Mouse (Mus musculus): ENCODE data around the gene Jph2.

The Jph2 gene

DNA sequence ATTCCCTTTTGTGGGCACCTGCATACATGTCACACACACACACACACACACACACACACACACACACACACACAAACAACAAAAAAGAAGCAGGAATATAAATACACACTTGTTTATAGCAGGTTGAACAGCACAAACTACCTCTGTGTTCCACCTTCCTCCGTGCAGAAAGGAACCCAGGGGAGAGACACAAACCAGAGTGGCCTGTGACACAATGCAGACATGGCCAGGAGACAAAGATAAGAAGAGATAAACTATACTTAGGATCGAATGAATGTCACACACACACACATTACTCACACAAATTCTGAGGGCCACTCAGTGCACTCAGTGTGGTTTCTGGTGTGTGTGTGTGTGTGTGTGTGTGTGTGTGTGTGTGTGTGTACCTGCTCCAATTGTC is 38.5 kb downstream of the Jph2 start:
- DNase-seq, result no peak

- no peak for DNase-seq
Measured at GRCm38 (mm10) chr2:163358662-163359061, 39.1 kb downstream of the Jph2 start.

DNA sequence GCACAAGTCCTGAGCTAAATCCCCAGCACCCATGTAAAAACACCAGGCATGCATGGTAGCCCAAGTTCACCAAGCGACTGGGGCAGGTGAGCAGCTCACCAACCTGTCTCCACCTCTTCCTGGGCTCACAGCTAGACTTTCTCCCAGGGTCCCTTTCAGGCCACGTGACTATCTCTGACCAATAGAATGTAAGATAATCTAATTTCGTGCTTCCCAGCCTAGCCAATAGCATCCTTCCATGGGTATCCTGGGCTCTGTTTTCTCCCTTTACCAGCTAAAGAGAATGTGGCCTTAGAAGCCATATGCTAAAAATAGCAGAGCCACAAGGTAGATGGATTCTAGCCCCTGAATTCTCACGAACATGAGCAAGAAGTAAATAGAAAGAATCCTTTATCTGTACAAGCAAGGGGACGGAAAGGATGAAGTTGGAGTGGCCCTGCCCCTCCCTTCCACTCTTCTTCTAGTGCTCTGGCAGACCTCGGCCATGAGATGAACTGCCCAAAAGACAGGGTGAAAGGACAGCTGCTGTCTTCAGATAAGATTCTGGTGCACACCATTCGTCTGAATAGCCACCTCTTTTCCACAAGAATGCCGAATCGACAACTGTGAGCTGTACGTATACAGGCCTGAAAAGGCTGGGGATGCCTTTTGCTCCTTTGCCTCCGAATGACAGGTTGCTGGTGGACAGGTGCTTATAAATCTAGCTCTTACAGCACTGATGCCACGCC is 41.5 kb downstream of the Jph2 start:
- no peak for DNase-seq

DNA sequence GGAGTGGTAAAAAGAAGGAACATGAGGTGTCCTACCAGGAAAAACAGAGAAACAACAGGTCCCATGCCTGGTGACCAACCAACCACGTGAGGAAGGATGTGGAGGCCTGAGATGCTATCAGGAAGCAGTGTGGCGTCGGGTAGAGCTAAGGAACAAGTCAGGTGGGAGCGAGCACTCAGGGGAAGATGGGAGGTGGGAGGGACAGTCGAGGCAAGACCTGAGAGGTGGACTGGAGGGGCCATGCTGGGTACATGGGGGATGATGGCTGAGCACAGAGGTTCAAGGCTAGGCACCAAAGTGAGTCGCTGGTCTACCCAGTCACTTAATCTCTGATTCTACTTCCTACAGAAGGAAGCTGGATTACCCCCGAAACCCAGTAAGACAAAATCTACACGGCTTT is 42.1 kb downstream of the Jph2 start:
- no peak for DNase-seq

GRCm38 (mm10) chr2:163353731-163354130 is 44.1 kb downstream of the Jph2 start:
- no peak for DNase-seq

DNA sequence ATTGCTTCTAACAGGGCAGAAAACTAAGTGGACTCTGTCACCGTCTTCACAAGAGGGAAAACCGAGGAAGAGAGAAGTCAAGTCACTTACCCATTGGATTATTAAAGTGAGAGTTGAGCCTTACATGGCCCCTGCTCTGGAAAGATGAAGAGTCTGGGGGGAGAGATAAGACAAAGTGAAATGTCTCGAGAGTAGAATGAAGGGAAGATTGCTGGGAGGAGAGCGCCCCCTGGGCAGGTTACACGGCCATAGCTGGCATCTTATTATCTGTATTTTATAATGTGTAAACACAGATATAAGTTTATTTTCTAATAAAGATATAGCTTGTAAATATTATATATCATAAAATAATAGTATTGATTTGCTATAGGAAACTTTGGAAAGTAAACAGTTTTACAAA is 47.4 kb downstream of the Jph2 start:
- DNase-seq, result no peak

- DNase-seq, result peak; percentile 23
Measured at GRCm38 (mm10) chr2:163349411-163349810, 48.4 kb downstream of the Jph2 start.

DNA sequence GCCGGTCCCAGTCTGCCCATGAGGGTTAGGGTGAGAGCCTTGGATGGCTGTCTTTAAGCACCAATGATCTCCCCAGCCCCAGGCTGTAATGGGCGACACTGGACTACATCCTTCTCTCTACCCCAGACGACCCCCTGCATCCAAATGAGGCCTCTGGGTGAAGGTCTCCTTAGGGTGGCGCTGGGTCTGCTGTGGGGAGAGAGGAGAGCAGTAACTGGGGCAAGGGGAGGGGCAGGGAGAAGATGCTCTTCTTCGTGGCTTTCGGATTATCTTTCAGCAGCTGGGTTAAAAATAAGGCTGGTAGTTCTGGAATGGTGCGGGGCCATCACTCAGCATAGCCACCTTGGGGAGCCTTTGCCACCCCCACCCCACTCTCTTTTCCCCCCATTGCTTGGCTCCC is 49.1 kb downstream of the Jph2 start:
- DNase-seq, result no peak

GRCm38 (mm10) chr2:163347517-163348184 is 50.1 kb downstream of the Jph2 start:
- DNase-seq, result no peak

DNA sequence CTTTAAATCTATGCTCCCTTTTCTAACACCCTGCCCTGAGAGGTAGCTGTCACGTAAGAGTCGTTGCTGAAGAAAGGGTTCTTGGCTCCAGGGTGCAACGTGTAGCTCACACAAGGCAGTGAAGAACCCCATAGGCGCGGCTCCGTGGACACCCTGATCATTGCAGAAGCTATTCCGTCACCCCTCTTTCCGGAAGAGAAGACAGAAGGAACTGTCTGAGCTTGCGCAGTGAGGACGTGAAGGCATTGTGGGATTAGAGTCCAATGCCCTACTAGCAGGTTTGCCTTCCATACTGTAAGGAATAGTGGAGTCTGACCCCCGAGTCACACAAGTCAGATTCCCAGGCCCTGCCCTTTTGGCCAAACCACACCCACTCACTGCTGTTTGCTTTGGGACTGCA is 51.3 kb downstream of the Jph2 start:
- no peak for DNase-seq

DNA sequence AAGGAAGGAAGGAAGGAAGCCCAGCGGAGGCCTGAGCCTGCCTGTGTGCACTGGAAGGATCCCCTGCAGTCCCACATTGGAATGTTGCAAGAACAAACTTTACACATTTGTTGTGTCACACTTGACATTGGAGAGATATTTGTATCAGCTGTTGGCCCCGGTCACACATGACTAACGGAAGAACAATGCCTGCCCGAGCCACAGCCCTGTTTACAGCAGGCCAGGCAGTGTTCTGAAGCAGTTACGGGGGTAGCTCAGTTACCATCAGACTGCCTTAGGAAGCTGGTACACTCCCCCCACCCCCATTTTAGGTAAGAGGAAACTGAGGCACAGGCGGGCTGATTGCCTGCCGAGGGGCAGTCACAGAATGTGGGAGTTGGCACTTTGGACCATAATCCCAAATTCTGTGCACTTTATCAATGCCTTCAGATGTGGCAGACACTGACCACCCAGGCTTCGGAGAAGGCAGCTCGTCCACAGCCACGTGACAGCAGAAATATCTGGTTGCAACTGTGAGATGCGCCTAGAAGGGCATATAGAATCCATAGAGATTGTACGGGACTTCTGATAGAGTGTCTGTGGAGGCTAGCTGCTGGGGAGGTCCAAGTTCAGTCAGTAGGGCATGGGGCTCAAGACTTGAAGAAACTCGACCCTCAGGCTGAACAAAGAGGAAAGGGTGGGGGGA is 52.7 kb downstream of the Jph2 start:
- no peak for DNase-seq

DNA sequence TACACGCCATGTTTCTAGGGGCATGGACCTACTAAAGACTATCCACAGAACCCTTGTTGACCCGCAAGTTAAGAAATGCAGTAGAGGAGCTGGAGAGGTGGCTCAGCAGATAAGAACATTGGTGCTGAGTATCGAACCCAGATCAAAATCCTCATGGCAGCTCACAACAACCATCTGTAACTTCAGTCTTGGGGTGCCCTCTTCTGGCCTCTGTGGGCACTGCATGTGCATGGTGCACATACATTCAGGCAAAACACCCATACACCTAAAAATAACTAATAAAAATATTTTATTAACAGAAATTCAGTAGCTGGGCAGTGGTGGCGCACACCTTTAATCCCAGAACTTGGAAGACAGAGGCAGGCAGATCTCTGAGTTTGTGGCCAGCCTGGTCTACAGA is 54.1 kb downstream of the Jph2 start:
- peak; percentile 55 for DNase-seq

- DNase-seq, result peak; percentile 79
Measured at GRCm38 (mm10) chr2:163340263-163340662, 57.5 kb downstream of the Jph2 start.

DNA sequence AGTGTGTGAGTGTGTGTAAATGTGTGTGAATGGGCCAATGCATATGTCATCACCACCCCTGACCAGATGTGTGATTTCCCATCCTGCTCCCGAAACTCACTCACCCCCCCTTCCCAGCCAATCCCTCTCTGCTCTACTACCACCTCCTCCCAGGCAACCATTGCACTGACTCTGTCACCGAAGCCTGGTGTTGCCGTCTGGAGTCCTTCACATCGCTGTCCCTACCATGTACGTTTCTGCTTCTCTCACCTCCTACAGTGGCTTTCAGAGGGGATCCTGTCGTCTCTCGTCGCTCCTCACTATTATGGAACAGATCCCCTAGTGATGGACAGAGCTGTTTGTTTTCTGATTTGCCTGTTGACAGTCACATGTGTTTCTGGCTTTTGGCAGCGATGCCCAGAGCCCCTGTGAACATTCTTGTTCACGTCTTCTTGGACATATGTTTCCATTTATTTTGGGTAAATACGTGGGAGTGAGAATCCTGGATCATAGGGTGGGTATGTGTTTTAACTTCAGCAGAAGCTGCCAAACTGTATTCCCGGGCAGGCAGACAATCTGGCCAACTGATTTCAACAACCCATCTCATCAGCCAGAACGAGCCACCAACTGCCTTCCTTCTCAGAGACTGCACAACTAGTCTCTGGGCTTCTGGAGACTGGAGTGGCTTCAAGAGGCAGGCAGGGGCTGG is 65.3 kb downstream of the Jph2 start:
- DNase-seq, result peak; percentile 32

DNA sequence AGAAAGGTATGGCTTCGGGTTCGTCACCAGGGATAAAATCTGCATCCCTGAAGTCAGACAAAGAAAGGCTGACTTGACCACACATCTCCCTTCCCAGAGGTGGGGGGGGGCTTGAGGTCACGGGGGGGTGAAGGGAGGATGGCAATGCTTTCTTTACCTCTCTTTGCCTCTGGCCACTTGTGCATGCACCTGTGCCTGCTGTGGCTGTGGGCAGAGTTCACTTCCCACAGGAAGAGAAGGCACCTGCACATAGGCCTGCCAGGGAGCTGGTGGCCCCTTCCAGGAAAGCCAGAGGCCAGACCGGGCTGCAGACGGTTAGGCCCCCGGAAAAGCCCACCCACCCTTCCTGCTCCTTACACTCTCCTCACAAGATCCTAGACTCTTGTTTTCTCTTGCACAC is 66.4 kb downstream of the Jph2 start:
- DNase-seq, result no peak

- DNase-seq, result no peak
Measured at GRCm38 (mm10) chr2:163330742-163331141, 67.1 kb downstream of the Jph2 start.

DNA sequence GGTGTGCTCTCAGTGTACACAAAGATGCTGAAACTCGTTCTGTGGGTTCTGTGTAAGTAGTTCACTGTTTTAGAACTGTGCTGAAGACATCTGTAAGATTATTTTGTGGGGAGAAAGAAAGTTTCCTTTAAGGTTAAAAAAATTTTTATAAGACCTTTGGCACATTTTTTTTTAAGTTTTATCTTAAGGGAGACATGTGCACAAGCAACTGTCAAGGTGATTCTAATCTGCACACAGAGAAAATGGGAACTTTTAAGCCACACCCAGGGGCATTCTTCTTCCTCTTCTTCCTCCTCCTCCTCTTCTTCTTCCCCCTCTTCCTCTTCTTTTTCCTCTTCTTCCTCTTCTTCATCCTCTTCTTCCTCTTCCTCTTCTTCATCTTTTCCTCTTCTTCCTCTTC is 74.6 kb downstream of the Jph2 start:
- no peak for DNase-seq

DNA sequence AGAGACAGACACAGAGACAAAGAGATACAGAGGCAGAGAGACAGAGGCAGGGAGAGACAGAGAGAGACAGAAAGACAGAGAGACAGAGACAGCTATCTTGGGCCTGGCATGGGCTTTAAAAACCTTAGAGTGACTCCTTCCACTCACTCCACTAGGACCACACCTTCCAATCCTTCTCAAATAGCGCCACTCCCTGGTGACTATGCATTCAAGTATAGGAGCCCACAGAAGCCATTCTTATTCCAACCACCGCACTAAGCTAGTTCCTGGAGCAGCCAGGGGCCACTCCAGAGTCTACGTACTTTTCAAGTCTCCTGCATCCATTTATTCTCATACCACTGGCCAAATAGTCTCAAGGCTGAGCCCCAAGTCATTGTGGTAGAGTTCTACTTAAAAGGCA is 79.0 kb downstream of the Jph2 start:
- no peak for DNase-seq

GRCm38 (mm10) chr2:163317281-163317680 is 80.5 kb downstream of the Jph2 start:
- DNase-seq, result no peak

DNA sequence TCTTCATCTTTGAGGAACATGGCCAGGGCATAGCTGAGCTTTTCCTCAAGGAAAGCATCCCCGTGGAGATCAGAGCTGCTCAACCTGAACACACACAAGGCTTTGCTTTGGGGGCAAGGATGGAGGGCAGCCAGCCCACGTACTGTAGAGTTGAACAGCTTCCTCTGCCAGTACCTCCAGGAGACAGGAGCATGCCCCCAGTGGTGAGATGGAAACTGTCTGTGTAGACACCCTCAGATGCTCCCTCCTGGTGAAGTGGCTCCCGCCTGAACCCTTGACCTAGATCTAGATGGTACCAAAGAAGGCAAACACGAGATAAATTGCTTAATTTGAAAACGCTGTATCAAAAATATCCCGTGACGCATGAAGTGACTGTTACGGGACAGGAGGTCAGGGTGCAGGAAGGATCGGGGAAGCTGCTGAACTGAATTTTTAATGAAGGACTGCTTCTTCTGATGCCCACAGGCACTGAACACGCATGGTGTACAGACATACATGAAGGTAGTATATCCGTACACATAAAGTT is 87.6 kb downstream of the Jph2 start:
- DNase-seq, result no peak

- no peak for DNase-seq
Measured at GRCm38 (mm10) chr2:163309376-163309775, 88.4 kb downstream of the Jph2 start.

DNA sequence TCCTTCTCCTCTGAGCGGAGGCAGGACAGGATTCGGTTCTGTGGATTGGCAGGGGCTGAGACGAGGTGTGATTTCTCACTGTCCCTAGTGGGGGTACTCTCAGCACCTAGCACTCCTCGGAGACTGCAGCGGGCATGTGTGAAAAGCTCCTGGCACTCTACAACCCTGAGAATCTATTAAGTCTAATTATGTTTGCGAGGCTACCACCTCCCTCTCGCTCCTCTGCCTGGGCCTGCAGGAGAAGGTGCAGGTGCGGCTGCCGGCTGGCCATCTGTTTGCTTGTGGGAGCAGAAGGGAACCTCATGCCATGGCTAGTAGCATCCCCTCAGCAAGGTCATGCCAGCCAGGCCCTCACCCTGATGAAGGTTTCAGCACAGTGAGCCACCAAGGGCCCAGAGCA is 94.8 kb downstream of the Jph2 start:
- no peak for DNase-seq

DNA sequence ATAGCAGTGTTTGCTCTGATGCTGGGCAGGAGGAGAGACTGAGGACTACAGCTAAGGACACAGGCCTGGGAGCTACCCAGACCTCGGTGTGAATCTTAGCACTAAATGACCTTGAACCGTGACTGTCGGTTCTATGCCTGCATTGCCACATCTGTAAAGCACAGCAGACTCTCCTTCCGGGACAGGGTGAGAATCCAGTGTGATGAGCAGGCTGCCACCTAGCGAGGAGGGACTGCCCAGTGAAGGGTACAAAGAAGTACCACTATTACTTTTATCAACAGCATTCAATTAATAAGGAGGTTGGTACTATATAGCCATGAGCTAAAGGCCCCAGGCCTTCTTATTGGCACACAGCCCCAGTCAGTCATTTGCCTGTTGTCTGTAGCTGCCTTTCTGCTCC is 96.2 kb downstream of the Jph2 start:
- no peak for DNase-seq
